Mouse (Mus musculus): Measurements from ENCODE around the gene Gm49342. TPM values are rescaled to one million over a fixed set of nuclear protein-coding genes. Genes with fewer than 3 reads are reported as not detected.
"Not testable (repeated sequence)": the region's sequence is repeated elsewhere in the genome, so short reads cannot be mapped to it uniquely, and the experiment has no call there.

Gene Gm49342
- polyA plus RNA-seq, 1 experiment from 2014 or later: not detected

GRCm38 (mm10) chr14:50945081-50945480 is 764 bp downstream of the Gm49342 start:
- ATAC-seq (ENCODE audit: insufficient number of reproducible peaks, low FRiP score, low TSS enrichment, low read depth): not testable (repeated sequence)

GRCm38 (mm10) chr14:50945526-50945925 is 1.2 kb downstream of the Gm49342 start:
- 26% methylated on average over 3 of the region's 3 CpGs for WGBS
- not testable (repeated sequence) for ATAC-seq (ENCODE audit: insufficient number of reproducible peaks, low FRiP score, low TSS enrichment, low read depth); H3K27ac ChIP-seq (replicated peaks; ENCODE audit: low read depth, low read length); H3K4me1 ChIP-seq (ENCODE audit: control insufficient read depth, insufficient read depth, low read length); H3K36me3 ChIP-seq (ENCODE audit: control insufficient read depth, insufficient read depth, low read length); H3K27me3 ChIP-seq (ENCODE audit: control insufficient read depth, insufficient read depth, low read length); H3K9ac ChIP-seq (ENCODE audit: low read length); H3K9me3 ChIP-seq (ENCODE audit: control insufficient read depth, low read length); DNase-seq (ENCODE audit: low spot score)
- H3K4me2 ChIP-seq (ENCODE audit: low read depth, severe bottlenecking): peak overlapping the region; percentile 54
- peak overlapping the region; percentile 45 for H3K4me3 ChIP-seq (ENCODE audit: low read depth, low read length)

More at GRCm38 (mm10) chr14:50945081-50945480, 764 bp downstream of the Gm49342 start:
- peak overlapping the region; percentile 54 for H3K4me2 ChIP-seq (ENCODE audit: low read depth, severe bottlenecking)
- H3K9me3 ChIP-seq (ENCODE audit: control insufficient read depth, low read length); H3K4me1 ChIP-seq (ENCODE audit: control insufficient read depth, insufficient read depth, low read length); H3K36me3 ChIP-seq (ENCODE audit: control insufficient read depth, insufficient read depth, low read length); DNase-seq (ENCODE audit: low spot score); H3K27me3 ChIP-seq (ENCODE audit: control insufficient read depth, insufficient read depth, low read length); H3K27ac ChIP-seq (replicated peaks; ENCODE audit: low read depth, low read length): not testable (repeated sequence)
- 7% methylated on average over 6 of the region's 6 CpGs for WGBS
- peak overlapping the region; percentile 45 for H3K4me3 ChIP-seq (ENCODE audit: low read depth, low read length)
- peak overlapping the region; percentile 62 for H3K9ac ChIP-seq (ENCODE audit: low read length)

- Histone ChIP-seq H3K4me3 (ENCODE audit: low read depth, low read length) (no peak overlapping the region), H3K9ac (ENCODE audit: low read length) (no peak overlapping the region), H3K4me2 (ENCODE audit: low read depth, severe bottlenecking) (no peak overlapping the region), H3K36me3 (ENCODE audit: control insufficient read depth, insufficient read depth, low read length) (no peaks in the 10 kb centered on the region; the same call in 1 of the 2 replicates), H3K27me3 (ENCODE audit: control insufficient read depth, insufficient read depth, low read length) (no peaks in the 10 kb centered on the region), H3K27ac (replicated peaks; ENCODE audit: low read depth, low read length) (no peak overlapping the region), H3K9me3 (ENCODE audit: control insufficient read depth, low read length) (no peaks in the 10 kb centered on the region), H3K4me1 (ENCODE audit: control insufficient read depth, insufficient read depth, low read length) (no peaks in the 10 kb centered on the region)
- DNase-seq (ENCODE audit: low spot score): no peak
- WGBS: 86% methylated on average over 10 of the region's 10 CpGs
- no peak for ATAC-seq (ENCODE audit: insufficient number of reproducible peaks, low FRiP score, low TSS enrichment, low read depth)
Measured at GRCm38 (mm10) chr14:50955487-50955886, 11.2 kb downstream of the Gm49342 start.

- not testable (repeated sequence) for H3K27me3 ChIP-seq (ENCODE audit: control insufficient read depth, insufficient read depth, low read length); H3K4me3 ChIP-seq (ENCODE audit: low read depth, low read length); H3K36me3 ChIP-seq (ENCODE audit: control insufficient read depth, insufficient read depth, low read length); H3K9ac ChIP-seq (ENCODE audit: low read length); H3K9me3 ChIP-seq (ENCODE audit: control insufficient read depth, low read length); H3K4me1 ChIP-seq (ENCODE audit: control insufficient read depth, insufficient read depth, low read length); H3K27ac ChIP-seq (replicated peaks; ENCODE audit: low read depth, low read length)
- peak; percentile 47 for DNase-seq (ENCODE audit: low spot score)
- 7% methylated on average over 18 of the region's 19 CpGs for WGBS
- peak within 1 kb of the TSS; percentile 22; the same call in 1 of the 2 replicates for H3K4me2 ChIP-seq (ENCODE audit: low read depth, severe bottlenecking)
- ATAC-seq (ENCODE audit: insufficient number of reproducible peaks, low FRiP score, low TSS enrichment, low read depth): peak; percentile 64
Measured at GRCm38 (mm10) chr14:50955942-50956508, 11.7 kb downstream of the Gm49342 start, which contains the start of gene Pnp2. Gene Pnp2, plus strand, starts transcription at chr14:50955992.

GRCm38 (mm10) chr14:50956724-50957123 is 12.4 kb downstream of the Gm49342 start:
- H3K36me3 ChIP-seq (ENCODE audit: control insufficient read depth, insufficient read depth, low read length); H3K4me3 ChIP-seq (ENCODE audit: low read depth, low read length); ATAC-seq (ENCODE audit: insufficient number of reproducible peaks, low FRiP score, low TSS enrichment, low read depth); DNase-seq (ENCODE audit: low spot score); H3K4me2 ChIP-seq (ENCODE audit: low read depth, severe bottlenecking); H3K4me1 ChIP-seq (ENCODE audit: control insufficient read depth, insufficient read depth, low read length); H3K9ac ChIP-seq (ENCODE audit: low read length); H3K27me3 ChIP-seq (ENCODE audit: control insufficient read depth, insufficient read depth, low read length); H3K27ac ChIP-seq (replicated peaks; ENCODE audit: low read depth, low read length); H3K9me3 ChIP-seq (ENCODE audit: control insufficient read depth, low read length): not testable (repeated sequence)
- WGBS: 90% methylated on average over 6 of the region's 6 CpGs

- not testable (repeated sequence) for DNase-seq (ENCODE audit: low spot score); H3K9ac ChIP-seq (ENCODE audit: low read length); H3K36me3 ChIP-seq (ENCODE audit: control insufficient read depth, insufficient read depth, low read length); ATAC-seq (ENCODE audit: insufficient number of reproducible peaks, low FRiP score, low TSS enrichment, low read depth); H3K27me3 ChIP-seq (ENCODE audit: control insufficient read depth, insufficient read depth, low read length); H3K9me3 ChIP-seq (ENCODE audit: control insufficient read depth, low read length); H3K4me2 ChIP-seq (ENCODE audit: low read depth, severe bottlenecking); H3K4me1 ChIP-seq (ENCODE audit: control insufficient read depth, insufficient read depth, low read length); H3K4me3 ChIP-seq (ENCODE audit: low read depth, low read length); H3K27ac ChIP-seq (replicated peaks; ENCODE audit: low read depth, low read length)
- WGBS: 66% methylated on average over 3 of the region's 3 CpGs
Measured at GRCm38 (mm10) chr14:50957146-50957545, 12.8 kb downstream of the Gm49342 start.

- H3K4me2 ChIP-seq (ENCODE audit: low read depth, severe bottlenecking); H3K9ac ChIP-seq (ENCODE audit: low read length); H3K36me3 ChIP-seq (ENCODE audit: control insufficient read depth, insufficient read depth, low read length); ATAC-seq (ENCODE audit: insufficient number of reproducible peaks, low FRiP score, low TSS enrichment, low read depth); H3K9me3 ChIP-seq (ENCODE audit: control insufficient read depth, low read length); H3K27me3 ChIP-seq (ENCODE audit: control insufficient read depth, insufficient read depth, low read length); H3K4me3 ChIP-seq (ENCODE audit: low read depth, low read length); H3K27ac ChIP-seq (replicated peaks; ENCODE audit: low read depth, low read length); DNase-seq (ENCODE audit: low spot score); H3K4me1 ChIP-seq (ENCODE audit: control insufficient read depth, insufficient read depth, low read length): not testable (repeated sequence)
- WGBS: 95% methylated on average over 5 of the region's 5 CpGs
Measured at GRCm38 (mm10) chr14:50958289-50958995, 14.1 kb downstream of the Gm49342 start.

GRCm38 (mm10) chr14:50968216-50968980 is 24.1 kb downstream of the Gm49342 start:
- Histone ChIP-seq H3K36me3 (ENCODE audit: control insufficient read depth, insufficient read depth, low read length) (no peaks in the 10 kb centered on the region), H3K27me3 (ENCODE audit: control insufficient read depth, insufficient read depth, low read length) (no peaks in the 10 kb centered on the region), H3K4me1 (ENCODE audit: control insufficient read depth, insufficient read depth, low read length) (no peaks in the 10 kb centered on the region), H3K9me3 (ENCODE audit: control insufficient read depth, low read length) (no peaks in the 10 kb centered on the region), H3K4me3 (ENCODE audit: low read depth, low read length) (no peak overlapping the region), H3K27ac (replicated peaks; ENCODE audit: low read depth, low read length) (no peak overlapping the region), H3K9ac (ENCODE audit: low read length) (no peak overlapping the region), H3K4me2 (ENCODE audit: low read depth, severe bottlenecking) (no peak overlapping the region)
- DNase-seq (ENCODE audit: low spot score) (no peak), ATAC-seq (ENCODE audit: insufficient number of reproducible peaks, low FRiP score, low TSS enrichment, low read depth) (no peak)
- 86% methylated on average over 5 of the region's 5 CpGs for WGBS

All from limb, embryonic 11.5 days (tissue).